Mouse (Mus musculus) myocyte (in vitro differentiated cells): ENCODE data around the gene Dnajc2.

ENCODE experiments used
- E2F4 ChIP-seq: IDR thresholded peaks from one replicate; pipeline ENCODE4 v1.6.1; 2011; ENCODE audit warnings: mild to moderate bottlenecking, control low read depth, moderate library complexity; ENCODE audit not compliant: insufficient read depth
- MAX ChIP-seq: IDR thresholded peaks from one replicate; pipeline ENCODE4 v1.6.1; 2011; ENCODE audit warnings: low read depth, mild to moderate bottlenecking, control low read depth
- MYOD1 ChIP-seq, 3 experiments: IDR thresholded peaks; one replicate each; pipeline ENCODE4 v1.6.1; 2011; ENCODE audit warnings: control low read depth in 2 of 3, low read depth in 2 of 3, mild to moderate bottlenecking in 2 of 3, moderate library complexity in 1 of 3; ENCODE audit not compliant: insufficient read length in 2 of 3, control insufficient read depth in 1 of 3
- POLR2A ChIP-seq: IDR thresholded peaks from one replicate; pipeline ENCODE4 v1.6.1; 2011; ENCODE audit warnings: low read depth, mild to moderate bottlenecking, control low read depth, moderate library complexity; ENCODE audit not compliant: insufficient read length
- USF1 ChIP-seq: IDR thresholded peaks from one replicate; pipeline ENCODE4 v1.6.1; 2011; ENCODE audit warnings: low read depth, mild to moderate bottlenecking, control low read depth, moderate library complexity

DNA sequence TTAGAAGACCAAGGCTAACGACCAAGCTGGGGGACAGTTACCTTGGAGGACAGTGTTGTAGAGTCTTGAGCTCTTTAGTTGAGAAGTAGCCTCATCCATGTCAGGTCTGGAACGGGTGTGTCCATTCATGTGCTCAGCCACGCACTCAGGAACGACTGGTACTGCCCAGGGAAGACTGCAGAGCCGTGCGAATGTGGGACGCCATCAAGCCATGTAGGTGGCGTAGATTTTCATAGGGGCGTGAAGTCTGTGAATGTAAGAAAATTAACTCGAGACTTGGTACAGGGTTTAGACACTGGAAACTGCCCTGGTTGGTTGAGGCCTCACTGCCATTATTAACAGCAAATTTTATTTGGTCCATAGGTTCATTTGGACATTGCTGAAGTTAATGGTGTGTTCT lies 41.4 kb downstream of the Dnajc2 start:
- TF ChIP-seq MYOD1 (IDR thresholded peaks at IDR 0.05; ENCODE audit: control insufficient read depth in 1 of 3, insufficient read length in 2 of 3, low read depth in 2 of 3): no peak
- TF ChIP-seq E2F4: no peak
- no peak for TF ChIP-seq MAX
- no peak for TF ChIP-seq POLR2A
- TF ChIP-seq USF1: no peak
